Mouse (Mus musculus) retina, adult 2 months (tissue): ENCODE data around the gene Ascc1.

Experiments
- DNase-seq: peaks from one replicate; pipeline ENCODE4 v3.0.0-alpha.2; 2012; ENCODE audit warnings: low read depth, low spot score

Ascc1 gene

DNA sequence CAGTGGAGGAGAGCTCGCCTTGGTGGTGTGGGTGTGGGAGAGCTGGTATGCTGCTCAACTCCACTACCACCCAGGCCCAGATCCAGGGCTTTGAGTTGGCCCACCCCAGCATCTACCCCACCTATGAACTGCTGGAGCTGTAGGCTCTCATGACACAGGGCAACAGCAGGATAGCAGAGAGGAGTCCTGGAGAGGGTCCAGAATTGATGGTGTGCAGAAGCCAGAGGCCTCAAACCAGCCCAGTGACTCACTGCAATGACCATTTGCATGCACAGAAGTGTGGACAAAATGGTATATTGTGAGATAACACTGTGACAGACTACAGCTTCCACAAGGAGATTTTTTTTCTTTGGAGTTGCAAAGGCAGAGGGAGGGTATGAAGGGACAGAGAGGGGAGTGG is 21.1 kb downstream of the Ascc1 start:
- DNase-seq, result no peak

DNA sequence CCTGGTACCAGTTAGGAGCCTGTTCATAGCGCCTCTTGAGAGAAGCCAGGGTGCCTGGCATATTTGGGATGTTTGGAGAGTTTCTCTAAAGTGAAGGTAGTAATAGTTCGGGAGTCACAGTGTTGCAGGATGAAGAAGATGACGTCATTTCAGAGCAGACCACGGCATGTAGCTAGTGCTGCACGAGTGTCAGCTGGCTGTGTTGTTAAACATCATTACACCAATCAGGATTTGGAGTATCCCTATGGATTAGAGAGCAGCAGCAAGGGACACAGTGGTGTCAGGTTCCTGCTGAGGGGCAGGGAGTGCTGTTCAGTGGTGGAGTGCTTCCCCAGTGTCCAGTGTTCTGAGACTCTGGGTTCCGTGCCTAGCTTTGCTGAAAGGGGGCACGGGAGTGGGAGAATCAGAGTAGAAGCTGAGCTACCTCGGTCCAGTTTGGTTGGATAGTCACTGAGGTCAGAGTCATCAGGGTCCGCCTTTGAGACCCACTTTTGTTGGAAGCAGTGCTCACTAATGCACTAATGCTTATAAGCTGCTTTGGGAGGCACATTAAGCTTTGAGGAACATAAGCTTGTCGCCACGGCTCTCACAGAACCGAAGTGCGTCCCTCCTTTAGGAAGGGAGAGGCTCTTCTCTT is 24.3 kb downstream of the Ascc1 start:
- peak; percentile 61 for DNase-seq

GRCm38 (mm10) chr10:60027619-60028084 is 25.0 kb downstream of the Ascc1 start:
- DNase-seq, result no peak

DNA sequence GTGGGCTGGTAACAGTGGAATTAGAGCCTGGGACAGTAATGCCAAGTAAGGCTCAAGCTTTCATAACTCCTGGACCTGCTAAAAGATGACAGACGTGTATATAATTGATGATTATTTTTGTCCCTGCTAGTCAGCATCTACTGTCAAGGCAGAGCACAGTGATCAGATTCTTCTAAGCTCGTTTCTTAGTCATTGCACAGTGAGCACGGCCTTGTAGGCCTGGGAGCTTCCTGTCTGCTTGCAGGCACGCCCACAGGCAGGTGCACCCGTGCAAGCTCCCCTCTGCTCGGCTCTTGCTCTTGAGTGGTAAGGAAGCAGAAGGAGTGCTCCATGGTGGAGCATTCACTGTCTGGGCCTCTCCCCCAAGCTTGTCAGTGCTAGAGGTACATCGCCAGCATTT is 25.6 kb downstream of the Ascc1 start:
- DNase-seq, result no peak

- DNase-seq, result no peak
These were observed 26.4 kb downstream of the Ascc1 start for GRCm38 (mm10) chr10:60028979-60029378.

GRCm38 (mm10) chr10:60029387-60029786 is 26.8 kb downstream of the Ascc1 start:
- no peak for DNase-seq

- DNase-seq, result no peak
These were observed 29.0 kb downstream of the Ascc1 start for GRCm38 (mm10) chr10:60031562-60031961.

GRCm38 (mm10) chr10:60031985-60032384 is 29.4 kb downstream of the Ascc1 start:
- DNase-seq, result no peak

GRCm38 (mm10) chr10:60032622-60033021 is 30.0 kb downstream of the Ascc1 start:
- no peak for DNase-seq

DNA sequence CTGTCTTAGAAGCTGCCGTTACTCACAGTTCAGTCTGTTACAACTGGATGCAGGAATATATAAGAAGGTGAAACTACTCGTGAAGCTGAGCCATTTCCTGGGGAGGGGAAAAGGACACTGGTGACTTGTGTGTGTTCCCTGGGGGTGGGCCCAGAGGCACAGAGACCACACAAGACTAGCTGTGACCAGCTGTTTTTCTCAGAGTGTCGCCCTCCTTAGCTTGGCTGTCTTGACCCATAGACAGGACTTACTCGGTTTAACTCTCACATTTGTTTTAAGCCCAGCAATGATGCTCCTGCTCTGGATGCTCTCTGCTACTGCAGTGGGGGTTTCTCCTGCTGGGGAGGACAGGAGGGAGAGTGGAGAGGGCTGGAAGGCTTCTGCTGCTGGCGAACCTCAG is 30.5 kb downstream of the Ascc1 start:
- no peak for DNase-seq

DNA sequence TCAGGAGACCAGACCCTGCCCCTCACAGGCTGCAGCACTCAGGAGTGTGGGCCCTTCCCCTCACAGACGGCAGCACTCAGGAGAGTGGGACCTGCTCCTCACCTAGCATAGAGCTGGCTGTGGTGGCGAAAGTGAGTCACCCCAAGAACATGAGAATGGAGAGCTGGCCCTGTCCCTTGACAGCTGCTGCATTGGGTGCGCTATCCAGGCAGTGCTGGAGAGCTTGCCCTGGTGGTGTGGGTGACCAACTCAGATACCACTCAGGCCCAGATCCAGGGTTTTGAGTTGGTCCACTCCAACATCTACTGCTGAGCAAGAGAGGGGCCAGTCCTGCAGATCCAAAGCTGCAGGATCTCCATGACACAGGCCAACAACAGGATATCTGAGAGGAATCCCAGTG is 32.0 kb downstream of the Ascc1 start:
- no peak for DNase-seq

DNA sequence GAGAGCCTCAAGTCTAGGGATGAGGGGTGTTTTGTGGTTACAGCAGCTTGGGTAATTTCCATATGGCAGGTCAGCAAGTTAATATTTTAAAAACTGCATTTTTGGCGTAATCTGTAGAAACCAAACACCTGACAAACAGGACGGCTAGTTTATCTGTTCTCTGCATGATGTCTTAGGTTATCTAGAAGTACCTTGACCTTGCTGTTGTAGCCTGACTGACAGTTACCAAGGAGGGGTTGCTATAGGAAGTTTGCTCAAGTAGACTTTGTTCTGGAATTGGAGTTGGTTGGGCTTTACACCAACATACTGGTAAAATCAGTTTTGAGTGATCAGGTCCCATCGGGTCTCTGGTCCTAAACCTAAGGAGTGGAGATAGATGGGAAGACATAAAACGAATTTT is 33.1 kb downstream of the Ascc1 start:
- DNase-seq, result no peak

DNA sequence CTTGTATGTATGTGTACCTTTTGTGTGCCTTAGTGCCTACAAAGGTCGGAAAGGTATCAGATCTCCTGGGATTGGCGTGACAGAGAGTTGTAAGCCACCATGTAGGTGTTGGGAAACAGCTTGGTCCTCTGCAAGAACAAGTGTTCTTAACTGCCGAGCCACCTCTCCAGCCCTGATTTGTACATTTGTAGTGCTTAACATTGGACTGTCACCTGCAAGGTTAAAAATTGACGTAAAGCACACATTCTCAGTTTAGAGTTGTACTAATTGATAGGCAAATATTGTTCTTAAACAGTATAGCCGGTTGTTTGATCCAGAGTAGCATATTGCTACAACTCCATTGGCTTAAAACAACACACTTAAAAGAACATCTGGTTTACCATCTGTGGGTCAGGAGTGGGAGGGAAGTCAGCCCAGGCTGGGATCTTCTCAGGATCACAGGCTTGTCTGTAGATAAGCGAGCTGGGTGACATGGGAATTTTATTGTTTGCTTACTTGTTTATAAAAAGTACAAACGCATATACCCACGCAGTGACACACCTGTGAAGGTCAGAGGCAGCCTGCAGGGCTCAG is 39.8 kb downstream of the Ascc1 start:
- no peak for DNase-seq

- DNase-seq, result no peak
These were observed 44.1 kb downstream of the Ascc1 start for GRCm38 (mm10) chr10:60046696-60047095.

DNA sequence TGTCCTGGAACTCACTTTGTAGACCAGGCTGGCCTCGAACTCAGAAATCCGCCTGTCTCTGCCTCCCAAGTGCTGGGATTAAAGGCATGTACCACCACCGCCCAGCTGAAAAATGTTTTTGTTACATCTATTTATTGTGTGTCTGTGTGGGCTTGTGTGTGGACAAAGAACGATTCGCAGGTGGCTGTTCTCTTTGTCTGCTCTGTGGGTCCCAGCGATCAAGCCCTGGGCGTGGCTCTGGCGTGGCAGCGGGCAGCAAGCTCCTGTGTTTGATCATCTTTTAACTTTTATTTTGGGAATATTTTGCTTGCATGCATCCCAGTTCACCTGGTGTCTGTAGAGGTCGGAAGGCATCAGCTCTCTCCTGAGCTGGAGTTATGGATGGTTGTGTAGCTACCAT is 48.0 kb downstream of the Ascc1 start:
- DNase-seq, result no peak

DNA sequence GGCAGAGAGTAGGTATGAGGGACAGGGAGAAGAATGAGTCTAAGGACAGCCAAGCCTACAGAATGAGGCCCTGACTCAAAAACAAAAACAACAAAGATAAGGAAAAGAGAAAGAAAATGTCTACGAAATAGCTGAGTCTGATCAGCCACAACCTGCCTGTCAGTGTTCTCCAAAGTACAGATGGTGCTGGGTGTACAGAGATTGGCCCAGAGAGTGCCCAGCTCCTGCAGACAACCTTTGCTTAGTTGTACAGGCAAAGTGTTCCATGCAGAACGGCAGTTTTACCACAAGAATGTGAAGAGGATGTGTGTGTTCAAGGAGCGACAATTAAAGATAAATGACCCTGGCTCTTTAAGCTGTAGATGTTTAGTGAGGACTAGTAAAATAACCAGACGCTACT is 50.5 kb downstream of the Ascc1 start:
- DNase-seq, result no peak

- no peak for DNase-seq
These were observed 59.6 kb downstream of the Ascc1 start for GRCm38 (mm10) chr10:60062173-60062572.

GRCm38 (mm10) chr10:60062931-60063330 is 60.3 kb downstream of the Ascc1 start:
- DNase-seq, result peak; percentile 57

DNA sequence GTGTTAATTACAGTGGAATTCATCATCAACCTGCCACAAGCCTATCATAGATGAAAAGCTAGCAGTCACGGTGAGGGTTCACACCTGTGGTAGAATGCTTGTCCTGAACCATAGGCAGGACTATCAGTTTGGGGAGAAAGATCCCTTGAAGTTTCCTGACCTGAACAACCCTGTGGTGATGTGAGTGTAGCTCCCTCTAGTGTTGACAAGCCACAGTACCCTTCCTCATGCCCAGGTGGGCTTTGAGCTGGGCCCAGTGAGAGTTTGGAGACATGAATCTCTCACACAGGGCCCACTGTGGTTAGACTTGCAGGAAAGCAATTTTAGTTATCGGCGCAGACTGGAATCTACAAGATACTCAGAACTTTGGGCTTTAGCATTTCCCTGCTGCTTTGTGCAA is 63.9 kb downstream of the Ascc1 start:
- no peak for DNase-seq

DNA sequence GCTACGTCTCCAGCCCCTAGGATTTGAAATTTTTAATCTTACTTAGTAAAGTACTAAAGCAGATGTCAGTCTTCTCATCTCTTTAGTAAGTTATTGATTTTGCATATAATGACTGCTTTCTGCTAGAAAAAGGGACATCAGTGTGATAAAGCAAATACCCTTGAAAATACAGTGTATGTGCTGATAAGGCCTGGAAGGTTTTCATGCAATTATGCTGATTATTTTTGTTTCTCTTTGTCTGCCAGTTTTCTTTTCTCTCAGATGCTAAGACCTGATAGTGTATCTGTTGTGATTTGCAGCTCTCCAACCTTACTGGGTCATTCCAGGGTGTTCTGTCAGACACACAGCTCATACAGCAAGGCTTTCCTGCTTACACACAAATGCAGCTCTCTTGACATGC is 72.6 kb downstream of the Ascc1 start:
- no peak for DNase-seq

DNA sequence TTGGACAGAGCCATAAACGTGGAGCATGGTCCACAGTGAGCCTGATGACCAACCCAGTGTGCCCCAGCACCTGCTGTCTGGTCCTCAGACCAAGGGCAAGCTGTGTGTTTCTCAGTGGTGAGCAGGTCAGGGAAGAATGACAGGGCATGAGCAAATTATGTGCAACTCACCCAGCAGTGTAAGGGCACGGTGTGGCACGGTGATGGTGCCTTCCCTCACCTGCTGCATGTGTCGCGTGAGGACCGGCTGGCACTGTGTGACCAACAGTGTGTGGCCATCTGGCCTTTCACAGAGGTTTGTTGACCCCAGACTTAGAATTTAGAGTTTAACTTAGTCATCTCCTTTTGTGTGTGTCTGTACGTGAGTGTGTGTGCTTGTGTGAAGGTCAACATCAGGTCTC is 74.6 kb downstream of the Ascc1 start:
- no peak for DNase-seq

DNA sequence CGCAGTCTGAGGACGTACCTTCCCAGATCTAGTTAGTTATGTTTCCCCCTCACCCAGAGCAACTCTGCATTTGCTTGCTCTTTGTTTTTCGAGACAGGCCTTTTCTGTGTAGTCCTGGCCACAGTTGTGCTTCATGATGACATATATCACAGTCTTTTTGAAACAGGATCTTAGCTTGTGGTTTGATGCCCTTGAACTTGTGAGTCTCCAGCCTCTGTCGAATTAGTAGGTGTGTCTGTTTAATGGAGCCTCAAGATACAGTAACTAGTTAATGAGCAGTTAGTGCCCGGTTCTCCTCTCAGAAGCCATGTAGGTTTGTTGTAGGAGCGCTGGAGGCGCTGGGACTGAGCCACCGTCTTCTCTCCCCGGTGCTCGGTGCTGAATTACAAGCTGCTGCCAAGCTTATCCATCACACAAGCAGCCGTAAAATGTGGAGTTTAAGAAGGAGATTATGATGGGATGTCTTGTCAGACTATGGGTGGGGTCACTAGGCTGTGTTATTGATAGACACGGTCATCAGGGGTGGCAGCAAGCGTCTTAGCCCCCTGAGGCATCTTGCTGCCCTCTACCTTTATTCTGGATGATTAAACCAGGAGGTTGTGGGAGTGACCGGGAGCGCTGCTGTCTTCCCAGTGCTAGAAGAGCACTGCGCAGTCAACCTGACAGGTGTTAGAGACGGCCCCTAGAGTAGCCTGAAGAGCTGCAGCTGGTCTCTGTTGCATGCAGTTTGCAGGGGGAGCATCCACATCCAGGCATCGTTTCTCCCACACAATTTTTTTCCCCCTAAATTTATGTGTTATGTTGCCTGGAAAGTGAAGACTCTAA is 75.3 kb downstream of the Ascc1 start:
- no peak for DNase-seq

DNA sequence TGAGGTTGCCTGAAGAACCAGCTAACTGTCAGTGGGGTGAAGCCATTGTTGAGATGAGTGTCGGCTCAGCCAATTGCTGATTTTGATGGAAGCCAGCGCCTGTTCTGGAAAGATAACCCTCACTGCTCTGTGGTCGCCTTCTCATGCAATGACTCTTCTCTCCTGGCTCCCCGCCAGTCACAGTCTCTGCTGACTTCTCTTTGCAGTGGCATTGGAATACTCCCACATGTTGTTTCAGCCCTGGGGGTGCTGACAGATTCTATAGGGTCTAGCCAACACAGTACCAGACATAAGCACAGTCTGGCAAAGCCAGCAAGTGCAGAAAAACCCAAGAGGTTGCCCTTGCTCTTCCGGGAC is 75.9 kb downstream of the Ascc1 start:
- DNase-seq, result no peak
